Mouse (Mus musculus) spleen, adult 2 months (tissue): ENCODE measurements around the gene Cgn. TPM values are rescaled to one million over a fixed set of nuclear protein-coding genes. Genes with fewer than 3 reads are reported as not detected.
"Not testable (repeated sequence)": the region's sequence is repeated elsewhere in the genome, so short reads cannot be mapped to it uniquely, and the experiment has no call there.

Experiments used
- DNase-seq, 2 experiments: peaks; one replicate each; pipeline versions ENCODE4 v3.0.0 to v3.0.0-alpha.2; 2012 to 2021; ENCODE audit warnings: low spot score in 2 of 2, low read depth in 1 of 2
- H3K27ac ChIP-seq: fragments of 200-500 bp; 2 replicates; pipeline ENCODE4 v1.5.1; 2012; ENCODE audit warnings: low read length, inconsistent platforms; ENCODE audit not compliant: insufficient read depth
- H3K27me3 ChIP-seq: fragments of 200-500 bp; 2 replicates; pipeline ENCODE4 v1.6.1; 2012; ENCODE audit warnings: mild to moderate bottlenecking, moderate library complexity, low read length, inconsistent platforms; ENCODE audit not compliant: control insufficient read depth, insufficient read depth
- H3K36me3 ChIP-seq: fragments of 200-500 bp; 2 replicates; pipeline ENCODE4 v1.6.1; 2012; ENCODE audit warnings: mild to moderate bottlenecking, low read length, inconsistent platforms; ENCODE audit not compliant: control insufficient read depth, insufficient read depth
- H3K4me1 ChIP-seq: fragments of 200-500 bp; 2 replicates; pipeline ENCODE4 v1.6.1; 2011; ENCODE audit warnings: inconsistent platforms; ENCODE audit not compliant: control insufficient read depth, insufficient read depth, insufficient read length
- H3K4me3 ChIP-seq: fragments of 200-500 bp; 2 replicates; pipeline ENCODE4 v1.5.1; 2011; ENCODE audit warnings: mild to moderate bottlenecking, inconsistent platforms; ENCODE audit not compliant: insufficient read depth, insufficient read length; ENCODE audit errors: extremely low read depth
- CTCF ChIP-seq: fragments of 200-500 bp; IDR thresholded peaks from 2 replicates; pipeline ENCODE4 v1.5.1; 2011; ENCODE audit warnings: mild to moderate bottlenecking, inconsistent platforms; ENCODE audit not compliant: insufficient read depth, insufficient read length, insufficient replicate concordance; ENCODE audit errors: extremely low read depth
- POLR2A ChIP-seq: fragments of 200-500 bp; IDR thresholded peaks from 2 replicates; pipeline ENCODE4 v1.6.1; 2011; ENCODE audit warnings: low read depth, low read length, inconsistent platforms
- WGBS: fragments of 180-500 bp; shearing (Covaris S2); methylation state at CpG from one replicate; pipeline ENCODE4 v1.1.7; 2018; 5-methylcytosine and 5-hydroxymethylcytosine counted together
- polyA plus RNA-seq: library from polyadenylated mRNA; depleted of rRNA; stranded (reverse); fragments of >200 nt; gene quantifications from 2 replicates; pipeline ENCODE4 v1.2.3, GENCODE M21; 2012; rRNA removed

Cgn gene
- polyA plus RNA-seq, 1 experiment = 0.11 TPM

DNA sequence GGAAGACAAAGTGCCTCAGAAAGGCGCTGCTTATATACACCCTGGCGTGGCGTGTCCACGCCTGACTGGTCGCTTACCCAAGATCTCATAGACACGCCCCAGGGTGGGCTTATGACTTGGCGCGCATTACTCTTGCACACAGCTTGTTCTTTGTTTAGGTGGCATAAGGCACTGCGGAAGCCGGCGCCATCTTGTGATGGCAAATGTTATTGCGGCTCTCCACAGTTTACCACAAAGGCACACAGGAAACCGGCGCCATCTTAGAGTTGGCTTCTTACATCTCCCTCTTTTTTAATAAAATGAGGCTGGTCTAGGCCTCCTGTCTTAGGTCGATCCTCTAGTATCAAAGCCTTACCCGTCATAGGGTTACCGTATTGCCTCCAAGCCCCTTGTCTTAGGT, 40.6 kb downstream of the Cgn start:
- TF ChIP-seq POLR2A = no peak
- no peak for TF ChIP-seq CTCF
- DNase-seq = no peak
- H3K4me1 ChIP-seq = no peaks in the 10 kb centered on the region
- no peaks in the 10 kb centered on the region for H3K27me3 ChIP-seq
- H3K27ac ChIP-seq = no peak overlapping the region
- 98% methylated on average over 17 of the region's 17 CpGs for WGBS
- H3K4me3 ChIP-seq = no peak overlapping the region
- no peaks in the 10 kb centered on the region for H3K36me3 ChIP-seq

DNA sequence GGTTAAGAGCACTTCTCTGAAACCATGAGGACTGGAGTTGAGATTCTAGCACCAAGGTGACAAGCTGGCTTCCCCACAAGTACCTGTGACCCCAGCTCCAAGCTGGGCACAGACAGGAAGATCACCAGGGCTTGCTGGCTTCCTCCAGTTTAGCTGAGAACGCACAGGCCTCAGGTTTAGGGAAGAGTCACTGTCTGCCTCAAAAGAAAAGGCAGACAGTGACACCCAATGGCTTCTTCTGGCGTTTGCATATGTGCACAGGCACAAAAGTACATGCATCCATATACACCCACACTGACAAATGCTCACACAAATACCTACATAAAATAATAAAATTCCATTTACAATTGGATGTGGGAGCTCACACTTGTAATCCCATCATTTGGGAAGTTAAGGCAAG, 62.7 kb downstream of the Cgn start:
- DNase-seq, H3K27ac ChIP-seq, H3K4me1 ChIP-seq, H3K27me3 ChIP-seq, H3K36me3 ChIP-seq, H3K4me3 ChIP-seq: not testable (repeated sequence)
- 31% methylated on average over 2 of the region's 2 CpGs for WGBS

DNA sequence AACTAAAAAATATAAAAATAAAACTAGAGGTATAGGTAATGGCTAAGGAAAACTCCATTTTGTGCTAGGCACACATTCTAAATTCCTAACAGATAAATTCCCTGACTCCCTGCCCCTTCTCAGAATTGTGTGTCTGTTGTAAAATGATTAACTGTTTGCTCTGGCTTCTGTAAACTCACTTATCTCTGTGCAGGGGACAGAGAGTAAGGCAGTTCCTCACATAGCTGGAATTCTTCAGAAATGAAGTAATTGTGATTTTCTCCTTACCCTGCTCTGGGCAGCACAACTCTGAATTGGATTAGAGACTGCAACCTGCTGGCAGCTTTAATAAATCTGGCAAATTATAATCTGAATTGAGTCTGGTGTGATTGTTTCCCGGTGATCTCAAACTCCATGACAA, 68.0 kb downstream of the Cgn start:
- 79% methylated on average over 1 of the region's 1 CpGs for WGBS
- H3K36me3 ChIP-seq, DNase-seq, H3K27ac ChIP-seq, H3K4me1 ChIP-seq, H3K27me3 ChIP-seq, H3K4me3 ChIP-seq: not testable (repeated sequence)

DNA sequence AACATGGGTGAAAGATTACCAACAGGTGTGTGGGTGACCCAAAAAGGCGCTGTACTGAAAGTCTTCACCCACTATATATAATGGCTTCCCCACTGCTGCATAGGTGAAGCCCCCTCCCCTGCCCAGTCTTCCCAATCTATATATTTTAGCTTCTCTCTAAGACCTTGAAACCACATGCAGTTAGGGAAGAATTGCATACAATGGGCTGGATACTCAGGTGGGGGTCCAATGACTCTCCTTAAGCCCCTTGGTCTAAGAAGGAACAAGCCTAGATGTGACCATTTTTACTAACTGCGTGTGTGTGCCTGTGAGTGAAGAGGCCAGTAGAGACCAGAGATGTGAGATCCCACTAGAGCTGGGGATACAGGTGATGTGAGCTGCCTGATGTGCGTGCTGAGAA, 72.9 kb downstream of the Cgn start:
- H3K4me3 ChIP-seq, DNase-seq, H3K27ac ChIP-seq, H3K36me3 ChIP-seq, H3K4me1 ChIP-seq, H3K27me3 ChIP-seq: not testable (repeated sequence)
- WGBS = 84% methylated on average over 3 of the region's 3 CpGs

DNA sequence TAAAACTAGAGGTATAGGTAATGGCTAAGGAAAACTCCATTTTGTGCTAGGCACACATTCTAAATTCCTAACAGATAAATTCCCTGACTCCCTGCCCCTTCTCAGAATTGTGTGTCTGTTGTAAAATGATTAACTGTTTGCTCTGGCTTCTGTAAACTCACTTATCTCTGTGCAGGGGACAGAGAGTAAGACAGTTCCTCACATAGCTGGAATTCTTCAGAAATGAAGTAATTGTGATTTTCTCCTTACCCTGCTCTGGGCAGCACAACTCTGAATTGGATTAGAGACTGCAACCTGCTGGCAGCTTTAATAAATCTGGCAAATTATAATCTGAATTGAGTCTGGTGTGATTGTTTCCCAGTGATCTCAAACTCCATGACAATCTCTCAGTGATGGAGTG, 75.7 kb downstream of the Cgn start:
- H3K4me1 ChIP-seq, H3K27me3 ChIP-seq, H3K4me3 ChIP-seq, DNase-seq, H3K27ac ChIP-seq, H3K36me3 ChIP-seq: not testable (repeated sequence)

Other genes with a start within 250 kb of the Cgn start
- 5.4 TPM in 2 replicates for gene Snx27, start 203.8 kb downstream of the Cgn start, polyA plus RNA-seq
- gene Gm10972, start 143.4 kb downstream of the Cgn start, polyA plus RNA-seq = not detected in 2 replicates
- 1.7 and 1.8 TPM in 2 replicates for gene Tuft1, start 127.6 kb downstream of the Cgn start, polyA plus RNA-seq
- 0.31 and 1.1 TPM in 2 replicates for gene Selenbp2, start 92.9 kb downstream of the Cgn start, polyA plus RNA-seq
- 24.8 and 26.2 TPM in 2 replicates for gene Pogz, start 51.1 kb upstream of the Cgn start, polyA plus RNA-seq
- 117 and 140 TPM in 2 replicates for gene Psmb4, start 100.5 kb upstream of the Cgn start, polyA plus RNA-seq
- 34.9 and 35.4 TPM in 2 replicates for gene Selenbp1, start 146.6 kb upstream of the Cgn start, polyA plus RNA-seq
- 23.9 and 26.4 TPM in 2 replicates for gene Rfx5, start 167.6 kb upstream of the Cgn start, polyA plus RNA-seq
- 30.2 and 31.7 TPM in 2 replicates for gene Pi4kb, start 188.2 kb upstream of the Cgn start, polyA plus RNA-seq
- gene Zfp687, start 229.0 kb upstream of the Cgn start, polyA plus RNA-seq = 18.5 and 21.0 TPM in 2 replicates